Mouse (Mus musculus): ENCODE measurements around the gene Pan2.

DNA sequence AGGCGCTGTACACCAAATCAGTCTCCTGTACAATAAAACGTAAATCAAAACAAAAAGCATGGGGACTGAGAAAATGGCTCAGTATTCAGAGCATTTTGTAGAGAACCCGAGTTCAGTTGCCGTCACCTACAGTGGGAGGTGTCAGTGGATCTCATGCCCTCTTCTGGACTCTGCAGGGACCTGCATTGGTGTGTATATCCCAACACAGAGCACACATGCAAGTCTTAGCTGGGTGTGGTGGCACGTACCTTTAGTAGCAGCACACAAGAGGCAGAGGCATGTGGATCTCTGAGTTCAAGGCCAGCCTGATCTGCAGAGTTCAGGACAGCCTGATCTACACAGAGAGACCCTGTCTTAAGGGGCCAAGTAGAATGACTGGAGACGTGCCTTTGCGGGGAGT lies 6.5 kb downstream of the Pan2 start:
- TF ChIP-seq CEBPB (IDR thresholded peaks at IDR 0.05; ENCODE audit: low read depth) (no peak), CTCF (IDR thresholded peaks at IDR 0.05; ENCODE audit: control insufficient read depth, insufficient read depth, insufficient read length) (no peak), MAX (IDR thresholded peaks at IDR 0.05) (no peak)

All from C2C12 (cell line).